In genomic region chr9:23351400-23351799, GRCm38 (mm10) we compare ENCODE assay signal across 25 mouse cellular contexts.
A peak's percentile ranks its signal among the peaks of the same experiment; 100 is the strongest.
DNase-seq lines count a peak whose midpoint lies in the region; ATAC-seq and TF ChIP-seq lines count a peak whose summit lies in the region.
"Had no signal": no experiment of that assay in that cellular context is flagged by ENCODE, and none has a peak within 500 bp of the region (broad histone marks: within the 10 kb centered on the region; RNA-seq: fewer than 3 reads in every experiment).

No protein-coding gene starts in this region.

- no peak for DNase-seq in frontal cortex, postnatal 10 days (ENCODE audit: low spot score in 2 of 2)
- peak; percentile 5 for DNase-seq in layer of hippocampus, adult 9-11 months
- DNase-seq in layer of hippocampus, adult 2 months (ENCODE audit: low spot score in 2 of 2), result no peak
- no peak for DNase-seq in left cerebral cortex, adult 2 months (ENCODE audit: extremely low spot score in 1 of 2, low spot score in 2 of 2)
- DNase-seq in left cerebral cortex, adult 18-20 months (ENCODE audit: low spot score in 2 of 2), result no peak
- DNase-seq in brain, adult 2 months (ENCODE audit: low read depth, low spot score), result peak; percentile 76
- DNase-seq in forebrain, embryonic 10.5 days (ENCODE audit: extremely low spot score, low spot score), result no peak
- DNase-seq: adrenal gland, adult 2 months; adrenal gland, postnatal 10 days; adrenal gland, postnatal 25 days; B cell, adult 2 months; cerebellum, adult 11-12 months; cerebellum, adult 2 months; cerebellum, adult 9-10 months; cerebellum, postnatal 10 days; cerebellum, postnatal 25 days had no signal

- H3K9me3 ChIP-seq in forebrain, embryonic 10.5 days, result no peaks in the 10 kb centered on the region
- H3K9me3 ChIP-seq: embryonic facial prominence, embryonic 10.5 days; embryonic facial prominence, embryonic 12.5 days; forebrain, embryonic 12.5 days; G1E had no signal

- no peaks in the 10 kb centered on the region for H3K36me3 ChIP-seq in forebrain, embryonic 10.5 days (replicated peaks)
- H3K36me3 ChIP-seq: embryonic facial prominence, embryonic 10.5 days; embryonic facial prominence, embryonic 12.5 days; forebrain, embryonic 12.5 days; G1E had no signal

- WGBS in forebrain, embryonic 10.5 days, result 92% methylated on average over 8 of the region's 8 CpGs

- no peaks in the 10 kb centered on the region for H3K27me3 ChIP-seq in forebrain, embryonic 10.5 days (ENCODE audit: poor library complexity, severe bottlenecking)
- H3K27me3 ChIP-seq: CH12.LX; embryonic facial prominence, embryonic 12.5 days; forebrain, embryonic 12.5 days had no signal

- no peak for TF ChIP-seq CTCF in layer of hippocampus, adult 2 months (conservative IDR thresholded peaks at IDR 0.05)
- no peak for TF ChIP-seq CTCF in left cerebral cortex, adult 2 months (IDR thresholded peaks at IDR 0.05)

- H3K27ac ChIP-seq in layer of hippocampus, adult 2 months, result no peak overlapping the region
- peak overlapping the region; percentile 24; the same call in 1 of the 2 replicates for H3K27ac ChIP-seq in left cerebral cortex, adult 2 months
- H3K27ac ChIP-seq in forebrain, embryonic 10.5 days, result no peak overlapping the region
- H3K27ac ChIP-seq: embryonic facial prominence, embryonic 10.5 days; embryonic facial prominence, embryonic 12.5 days; forebrain, embryonic 12.5 days had no signal

- no peaks in the 10 kb centered on the region; the same call in 1 of the 2 replicates for H3K4me1 ChIP-seq in forebrain, embryonic 10.5 days
- H3K4me1 ChIP-seq: embryonic facial prominence, embryonic 10.5 days; embryonic facial prominence, embryonic 12.5 days; forebrain, embryonic 12.5 days had no signal

- H3K4me3 ChIP-seq in layer of hippocampus, adult 2 months, result no peak overlapping the region
- H3K4me3 ChIP-seq in left cerebral cortex, adult 2 months, result no peak overlapping the region
- no peak overlapping the region for H3K4me3 ChIP-seq in forebrain, embryonic 10.5 days
- H3K4me3 ChIP-seq: embryonic facial prominence, embryonic 10.5 days; embryonic facial prominence, embryonic 12.5 days; forebrain, embryonic 12.5 days had no signal

- intact Hi-C loops in left cerebral cortex, adult 2 months (cut with DNase I), result no loop called here

- peak; percentile 81 for ATAC-seq in frontal cortex, adult (ENCODE audit: low TSS enrichment)
- ATAC-seq: CD4-positive, CD25-positive, alpha-beta regulatory T cell, adult 4 months; forebrain, embryonic 14.5 days; forebrain, embryonic 16.5 days had no signal

Comparison
In these comparisons a context has a peak if more than half of its experiments do, and no peak if none do; other contexts are left out.
1. DNase-seq: peak in layer of hippocampus, adult 9-11 months (single experiment) and brain, adult 2 months (single experiment); none in frontal cortex, postnatal 10 days (0 of 2), layer of hippocampus, adult 2 months (0 of 2), left cerebral cortex, adult 2 months (0 of 2), left cerebral cortex, adult 18-20 months (0 of 2) and forebrain, embryonic 10.5 days (single experiment).